ENCODE assay signal across 13 mouse cellular contexts in the genomic region with DNA sequence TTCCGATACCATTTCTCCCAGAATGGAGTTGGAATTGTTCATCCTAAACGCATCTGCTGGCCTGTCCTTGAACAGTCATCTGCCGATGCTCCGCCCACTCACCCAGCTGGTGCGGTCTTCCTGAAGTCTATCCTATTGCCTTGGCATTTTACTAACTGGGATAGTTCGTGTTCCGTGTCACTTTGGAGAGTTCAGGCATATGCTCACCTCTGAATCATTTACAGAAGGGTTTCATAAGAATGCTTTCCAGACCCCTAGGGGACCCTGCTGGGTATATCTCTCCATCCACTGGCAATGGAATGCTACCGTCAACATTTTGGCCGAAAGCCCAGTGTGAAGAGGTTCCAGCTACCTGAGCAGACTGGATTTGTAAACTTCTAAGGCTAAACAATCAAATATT. TPM values are rescaled to one million over a fixed set of nuclear protein-coding genes. Genes with fewer than 3 reads are reported as not detected.
A peak's percentile ranks its signal among the peaks of the same experiment; 100 is the strongest.
DNase-seq lines count a peak whose midpoint lies in the region; ATAC-seq and TF ChIP-seq lines count a peak whose summit lies in the region.
"Had no signal": no experiment of that assay in that cellular context is flagged by ENCODE, and none has a peak within 500 bp of the region (broad histone marks: within the 10 kb centered on the region; RNA-seq: fewer than 3 reads in every experiment).

No protein-coding gene starts in this region.

- no peaks in the 10 kb centered on the region for H3K36me3 ChIP-seq in kidney, adult 2 months (ENCODE audit: control insufficient read depth, insufficient read depth, low read length)
- no peaks in the 10 kb centered on the region for H3K36me3 ChIP-seq in lung, postnatal 0 days (ENCODE audit: insufficient read depth, low read length)
- H3K36me3 ChIP-seq in forebrain, embryonic 14.5 days (ENCODE audit: control insufficient read depth, insufficient read depth, low read length) = no peaks in the 10 kb centered on the region
- H3K36me3 ChIP-seq: embryonic facial prominence, embryonic 12.5 days; hindbrain, embryonic 10.5 days had no signal

- H3K27me3 ChIP-seq in kidney, adult 2 months (replicated peaks; ENCODE audit: control insufficient read depth, insufficient read depth, low read length) = no peaks in the 10 kb centered on the region
- H3K27me3 ChIP-seq in lung, postnatal 0 days (replicated peaks; ENCODE audit: insufficient read depth, low read length) = no peaks in the 10 kb centered on the region
- no peaks in the 10 kb centered on the region for H3K27me3 ChIP-seq in forebrain, embryonic 14.5 days (replicated peaks; ENCODE audit: control insufficient read depth, insufficient read depth, low read length)
- H3K27me3 ChIP-seq: embryonic facial prominence, embryonic 12.5 days had no signal

- H3K9ac ChIP-seq in lung, postnatal 0 days (replicated peaks; ENCODE audit: low read depth) = no peak overlapping the region
- H3K9ac ChIP-seq in forebrain, embryonic 14.5 days (ENCODE audit: low read length) = no peak overlapping the region
- H3K9ac ChIP-seq: embryonic facial prominence, embryonic 12.5 days; liver, embryonic 14.5 days had no signal

- H3K4me3 ChIP-seq in kidney, adult 2 months (ENCODE audit: insufficient read depth, low read depth, low read length) = no peak overlapping the region
- H3K4me3 ChIP-seq in lung, postnatal 0 days (ENCODE audit: low read depth, low read length) = no peak overlapping the region
- no peak overlapping the region for H3K4me3 ChIP-seq in forebrain, embryonic 14.5 days (ENCODE audit: low read depth, low read length)
- H3K4me3 ChIP-seq: embryonic facial prominence, embryonic 12.5 days; hindbrain, embryonic 10.5 days had no signal

- H3K9me3 ChIP-seq in lung, postnatal 0 days (ENCODE audit: low read length) = no peaks in the 10 kb centered on the region
- no peaks in the 10 kb centered on the region for H3K9me3 ChIP-seq in forebrain, embryonic 14.5 days (replicated peaks; ENCODE audit: control insufficient read depth, low read length)
- H3K9me3 ChIP-seq: embryonic facial prominence, embryonic 12.5 days; hindbrain, embryonic 10.5 days had no signal

- H3K4me1 ChIP-seq in kidney, adult 2 months (ENCODE audit: control insufficient read depth, insufficient read depth, low read length) = no peaks in the 10 kb centered on the region; the same call in 1 of the 2 replicates
- no peaks in the 10 kb centered on the region for H3K4me1 ChIP-seq in lung, postnatal 0 days (ENCODE audit: insufficient read depth, low read depth, low read length)
- H3K4me1 ChIP-seq in forebrain, embryonic 14.5 days (ENCODE audit: control insufficient read depth, insufficient read depth, low read length) = no peaks in the 10 kb centered on the region
- H3K4me1 ChIP-seq: hindbrain, embryonic 10.5 days had no signal

- whole genome bisulfite sequencing in kidney, adult 2 months = 41% methylated on average over 9 of the region's 9 CpGs
- 56% methylated on average over 9 of the region's 9 CpGs for WGBS in lung, postnatal 0 days
- 81% methylated on average over 9 of the region's 9 CpGs for WGBS in forebrain, embryonic 14.5 days

- TF ChIP-seq EP300 in lung, postnatal 0 days (IDR thresholded peaks at IDR 0.05) = no peak

- no peak for TF ChIP-seq CTCF in kidney, adult 2 months (conservative IDR thresholded peaks at IDR 0.05; ENCODE audit: insufficient read depth, insufficient read length, low read depth, low read length)
- no peak for TF ChIP-seq CTCF in lung, postnatal 0 days (IDR thresholded peaks at IDR 0.05)

- TF ChIP-seq POLR2A in kidney, adult 2 months (IDR thresholded peaks at IDR 0.05; ENCODE audit: low read depth, low read length) = no peak

- DNase-seq in layer of hippocampus, adult 9-11 months = peak; percentile 33
- no peak for DNase-seq in layer of hippocampus, adult 9-10 months (ENCODE audit: low spot score)
- peak; percentile 34 for DNase-seq in adrenal gland, postnatal 14 days
- peak; percentile 63 for DNase-seq in kidney, adult 2 months
- DNase-seq in lung, postnatal 0 days (ENCODE audit: low spot score) = peak; percentile 24
- no peak for DNase-seq in forebrain, embryonic 14.5 days (ENCODE audit: low spot score)
- DNase-seq in gastrocnemius, postnatal 10 days = no peak
- DNase-seq: right cerebral cortex, postnatal 14 days had no signal

- no peak for ATAC-seq in lung, postnatal 0 days
- ATAC-seq in megakaryocyte progenitor cell, adult 5-6 weeks (replicated peaks; ENCODE audit: poor library complexity) = no peak
- no peak for ATAC-seq in forebrain, embryonic 14.5 days
- ATAC-seq: activated CD4-positive, CD25-positive, alpha-beta regulatory T cell, adult 4 months had no signal

- no peak overlapping the region; the same call in 1 of the 2 replicates for H3K27ac ChIP-seq in kidney, adult 2 months (ENCODE audit: insufficient read depth, low read depth, low read length)
- H3K27ac ChIP-seq in lung, postnatal 0 days (ENCODE audit: low read length) = no peak overlapping the region
- H3K27ac ChIP-seq in forebrain, embryonic 14.5 days (ENCODE audit: low read depth, low read length) = no peak overlapping the region
- H3K27ac ChIP-seq: embryonic facial prominence, embryonic 12.5 days; hindbrain, embryonic 10.5 days; liver, embryonic 14.5 days had no signal

- H3K4me2 ChIP-seq in lung, postnatal 0 days (replicated peaks; ENCODE audit: low read depth, low read length) = 0 out of 2 replicates have a peak overlapping the region, but pooled peaks have one; percentile 9
- no peak overlapping the region for H3K4me2 ChIP-seq in forebrain, embryonic 14.5 days (ENCODE audit: low read length)
- H3K4me2 ChIP-seq: embryonic facial prominence, embryonic 12.5 days had no signal

RNA-seq across cellular contexts. Expression of gene Gls, which starts 37.3 kb away (rescaled TPM):
- total RNA-seq in adrenal gland, postnatal 14 days (2021) = 95.3 and 112 TPM in 2 replicates
- polyA plus RNA-seq in kidney, adult 2 months (2012; rRNA removed) = 55.0 and 62.9 TPM in 2 replicates
- 13.0 and 15.9 TPM in 2 replicates for polyA plus RNA-seq in lung, postnatal 0 days (2015; fragmentation: Nextera tagmentation; extraction: Ambion mirVana)
- 181 TPM in 2 replicates for total RNA-seq in megakaryocyte progenitor cell, adult 5-6 weeks (2015)
- 156 and 186 TPM in 2 replicates for total RNA-seq in megakaryocyte progenitor cell, adult 5-6 weeks (2017)
- polyA plus RNA-seq in forebrain, embryonic 14.5 days (2014; fragmentation: Nextera tagmentation; extraction: Ambion mirVana) = 35.4 and 37.4 TPM in 2 replicates
- total RNA-seq in gastrocnemius, postnatal 10 days (2021) = 10 to 100 TPM; 54.6 to 59.3 TPM

Comparison
In these comparisons a context has a peak if more than half of its experiments do, and no peak if none do; other contexts are left out.
1. DNase-seq: peak in layer of hippocampus, adult 9-11 months (single experiment), adrenal gland, postnatal 14 days (single experiment), kidney, adult 2 months (single experiment) and lung, postnatal 0 days (single experiment); none in layer of hippocampus, adult 9-10 months (single experiment), forebrain, embryonic 14.5 days (single experiment) and gastrocnemius, postnatal 10 days (single experiment).